Mouse (Mus musculus): ENCODE results near the gene Plcl2. TPM values are rescaled to one million over a fixed set of nuclear protein-coding genes. Genes with fewer than 3 reads are reported as not detected.

The Plcl2 gene
- polyA plus RNA-seq, 1 experiment from 2014 or later = 4.8 TPM

- Histone ChIP-seq H3K27ac (ENCODE audit: low read depth, low read length) (no peak overlapping the region), H3K27me3 (replicated peaks; ENCODE audit: control insufficient read depth, insufficient read depth, low read length) (no peaks in the 10 kb centered on the region), H3K4me2 (replicated peaks; ENCODE audit: low read depth) (no peak overlapping the region), H3K4me1 (replicated peaks; ENCODE audit: control insufficient read depth, insufficient read depth, low read length) (no peaks in the 10 kb centered on the region), H3K9me3 (ENCODE audit: control insufficient read depth) (no peaks in the 10 kb centered on the region), H3K9ac (ENCODE audit: low read depth, low read length) (no peak overlapping the region), H3K4me3 (ENCODE audit: low read depth, low read length) (no peak overlapping the region), H3K36me3 (ENCODE audit: control insufficient read depth, insufficient read depth) (peaks cover 25% of the 10 kb centered on the region)
- no peak for TF ChIP-seq CTCF (IDR thresholded peaks at IDR 0.05; ENCODE audit: low read depth)
- 87% methylated on average over 6 of the region's 6 CpGs for WGBS
- ATAC-seq = no peak
Observed at GRCm38 (mm10) chr17:50734781-50735180, 225.6 kb downstream of the Plcl2 start.

- H3K4me2 ChIP-seq (replicated peaks; ENCODE audit: low read depth) = no peak overlapping the region
- H3K27ac ChIP-seq (ENCODE audit: low read depth, low read length) = no peak overlapping the region
- no peak for TF ChIP-seq CTCF (IDR thresholded peaks at IDR 0.05; ENCODE audit: low read depth)
- 87% methylated on average over 4 of the region's 4 CpGs for WGBS
- no peak overlapping the region for H3K4me3 ChIP-seq (ENCODE audit: low read depth, low read length)
- H3K9ac ChIP-seq (ENCODE audit: low read depth, low read length) = no peak overlapping the region
- H3K27me3 ChIP-seq (replicated peaks; ENCODE audit: control insufficient read depth, insufficient read depth, low read length) = no peaks in the 10 kb centered on the region
- H3K4me1 ChIP-seq (replicated peaks; ENCODE audit: control insufficient read depth, insufficient read depth, low read length) = no peaks in the 10 kb centered on the region
- H3K36me3 ChIP-seq (ENCODE audit: control insufficient read depth, insufficient read depth) = peaks cover 29% of the 10 kb centered on the region
- no peaks in the 10 kb centered on the region for H3K9me3 ChIP-seq (ENCODE audit: control insufficient read depth)
- no peak for ATAC-seq
Observed at GRCm38 (mm10) chr17:50735382-50735954, 226.3 kb downstream of the Plcl2 start.

- Histone ChIP-seq H3K27ac (ENCODE audit: low read depth, low read length) (no peak overlapping the region), H3K9ac (ENCODE audit: low read depth, low read length) (no peak overlapping the region), H3K36me3 (ENCODE audit: control insufficient read depth, insufficient read depth) (peaks cover 31% of the 10 kb centered on the region), H3K27me3 (replicated peaks; ENCODE audit: control insufficient read depth, insufficient read depth, low read length) (no peaks in the 10 kb centered on the region), H3K4me2 (replicated peaks; ENCODE audit: low read depth) (no peak overlapping the region), H3K4me1 (replicated peaks; ENCODE audit: control insufficient read depth, insufficient read depth, low read length) (no peaks in the 10 kb centered on the region), H3K9me3 (ENCODE audit: control insufficient read depth) (no peaks in the 10 kb centered on the region), H3K4me3 (ENCODE audit: low read depth, low read length) (no peak overlapping the region)
- ATAC-seq = no peak
- TF ChIP-seq CTCF (IDR thresholded peaks at IDR 0.05; ENCODE audit: low read depth) = no peak
- WGBS = 72% methylated on average over 8 of the region's 8 CpGs
Observed at GRCm38 (mm10) chr17:50735955-50736533, 226.8 kb downstream of the Plcl2 start.

- Histone ChIP-seq H3K4me3 (ENCODE audit: low read depth, low read length) (no peak overlapping the region), H3K27ac (ENCODE audit: low read depth, low read length) (no peak overlapping the region), H3K9ac (ENCODE audit: low read depth, low read length) (no peak overlapping the region), H3K4me2 (replicated peaks; ENCODE audit: low read depth) (no peak overlapping the region), H3K36me3 (ENCODE audit: control insufficient read depth, insufficient read depth) (peaks cover 34% of the 10 kb centered on the region), H3K9me3 (ENCODE audit: control insufficient read depth) (no peaks in the 10 kb centered on the region), H3K4me1 (replicated peaks; ENCODE audit: control insufficient read depth, insufficient read depth, low read length) (no peaks in the 10 kb centered on the region), H3K27me3 (replicated peaks; ENCODE audit: control insufficient read depth, insufficient read depth, low read length) (no peaks in the 10 kb centered on the region)
- WGBS = 48% methylated on average over 2 of the region's 2 CpGs
- TF ChIP-seq CTCF (IDR thresholded peaks at IDR 0.05; ENCODE audit: low read depth) = no peak
- ATAC-seq = no peak
Observed at GRCm38 (mm10) chr17:50737068-50737467, 227.9 kb downstream of the Plcl2 start.

Other genes with a start within 250 kb of the Plcl2 start
- gene Dazl, start 215.8 kb upstream of the Plcl2 start, polyA plus RNA-seq (2015; fragmentation: Nextera tagmentation; extraction: Ambion mirVana) = 0.13 and 0.25 TPM in 2 replicates

Measured in intestine, postnatal 0 days (tissue).